Mouse (Mus musculus) layer of hippocampus, adult 8-10 months (tissue): ENCODE measurements around the gene Mgme1. TPM values are rescaled to one million over a fixed set of nuclear protein-coding genes. Genes with fewer than 3 reads are reported as not detected.

ENCODE experiments used
- DNase-seq, 2 experiments: peaks; one replicate each; pipeline ENCODE4 v3.0.0; 2022; ENCODE audit warnings: low spot score in 2 of 2
- total RNA-seq, 4 experiments: library from RNA; stranded (reverse); gene quantifications; 2 replicates each; pipeline ENCODE4 v1.2.4; 2022

Mgme1 gene
- total RNA-seq, 4 experiments from 2014 or later = 4.7 to 6.8 (median 5.5) TPM

DNA sequence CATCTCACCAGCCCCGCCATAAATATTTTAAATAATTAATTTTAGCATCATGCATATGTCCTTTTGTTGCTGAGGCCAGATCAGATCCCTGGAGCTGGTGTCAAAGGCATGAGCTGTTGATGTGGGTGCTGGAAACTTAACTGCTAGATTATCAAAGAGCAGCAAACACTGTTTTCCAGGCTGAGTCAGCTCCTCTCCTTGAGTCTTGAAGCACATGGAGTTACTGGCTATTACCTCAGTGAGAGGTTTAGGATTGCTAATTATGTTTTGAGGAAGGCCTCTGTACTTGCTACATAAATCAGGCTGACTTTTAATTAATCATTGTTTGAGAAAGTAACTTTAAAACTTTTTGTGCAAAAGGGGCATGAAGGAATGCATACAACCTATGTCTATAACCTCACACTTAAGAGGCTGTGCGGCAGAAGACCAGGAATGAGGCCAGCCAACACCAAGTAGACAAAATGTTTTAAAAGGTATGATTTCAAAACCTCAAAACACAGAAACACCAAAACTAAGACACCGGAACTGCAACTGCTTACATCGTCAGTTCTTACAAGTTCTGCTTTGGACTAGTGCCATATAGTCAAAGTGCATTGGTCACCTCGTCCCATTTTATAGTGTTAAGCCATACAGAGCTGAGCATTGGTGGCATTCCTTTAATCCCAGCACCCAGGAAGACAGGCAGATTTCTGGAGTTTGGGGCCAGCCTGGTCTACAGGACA lies 5.9 kb upstream of the Mgme1 start:
- DNase-seq = no peak

DNA sequence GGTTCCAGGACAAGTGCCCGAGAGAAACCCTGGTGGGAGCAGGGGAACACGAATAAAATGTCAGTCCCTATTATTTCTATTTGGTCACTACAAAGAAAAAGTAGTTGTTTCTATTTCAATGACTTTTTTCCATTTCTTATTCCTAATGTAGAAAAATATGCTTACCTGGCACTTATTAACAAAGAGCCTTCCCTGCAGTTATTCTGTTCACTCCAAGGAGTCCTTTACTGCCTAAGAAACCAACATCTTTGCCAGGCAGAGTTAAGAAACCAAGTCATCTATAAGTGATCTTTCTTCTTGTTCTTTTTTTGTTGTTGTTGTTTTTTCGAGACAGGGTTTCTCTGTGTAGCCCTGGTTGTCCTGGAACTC lies 5.4 kb upstream of the Mgme1 start:
- DNase-seq = no peak

DNA sequence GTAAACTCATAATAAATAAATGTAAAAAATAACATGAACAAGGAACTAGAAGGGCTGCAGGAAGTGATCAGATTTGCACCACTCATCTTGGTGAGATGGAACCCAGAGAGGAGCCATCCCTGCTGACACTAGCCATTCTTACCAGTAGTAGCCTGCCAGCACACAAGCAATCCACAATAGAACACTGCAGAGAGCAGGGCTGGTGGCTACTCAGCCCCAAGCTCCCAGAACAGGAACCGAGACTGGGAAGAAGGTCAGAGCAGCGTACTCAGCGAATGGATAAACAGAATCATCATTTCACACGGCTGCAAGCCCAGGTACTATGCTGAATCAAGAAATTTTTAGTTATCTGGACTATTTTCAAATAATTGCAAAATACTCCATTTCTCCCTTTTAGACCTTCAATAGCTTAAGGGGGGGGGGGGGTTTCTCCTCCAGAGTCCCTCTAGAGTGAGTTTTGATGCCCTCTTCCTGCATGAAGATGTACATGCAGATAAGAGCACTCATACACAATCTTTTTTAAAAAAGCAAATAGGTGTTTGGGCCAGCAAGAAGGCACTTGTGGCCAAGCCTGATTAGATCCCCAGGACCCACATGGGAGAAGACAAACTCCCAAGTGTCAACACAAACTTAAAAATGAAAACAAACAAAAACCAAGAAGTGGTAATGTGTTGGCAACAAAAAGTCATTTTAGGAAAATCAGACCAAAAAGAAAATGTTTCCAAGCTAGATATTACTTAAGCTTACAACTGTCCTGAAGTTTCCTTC lies 4.4 kb upstream of the Mgme1 start:
- no peak for DNase-seq

DNA sequence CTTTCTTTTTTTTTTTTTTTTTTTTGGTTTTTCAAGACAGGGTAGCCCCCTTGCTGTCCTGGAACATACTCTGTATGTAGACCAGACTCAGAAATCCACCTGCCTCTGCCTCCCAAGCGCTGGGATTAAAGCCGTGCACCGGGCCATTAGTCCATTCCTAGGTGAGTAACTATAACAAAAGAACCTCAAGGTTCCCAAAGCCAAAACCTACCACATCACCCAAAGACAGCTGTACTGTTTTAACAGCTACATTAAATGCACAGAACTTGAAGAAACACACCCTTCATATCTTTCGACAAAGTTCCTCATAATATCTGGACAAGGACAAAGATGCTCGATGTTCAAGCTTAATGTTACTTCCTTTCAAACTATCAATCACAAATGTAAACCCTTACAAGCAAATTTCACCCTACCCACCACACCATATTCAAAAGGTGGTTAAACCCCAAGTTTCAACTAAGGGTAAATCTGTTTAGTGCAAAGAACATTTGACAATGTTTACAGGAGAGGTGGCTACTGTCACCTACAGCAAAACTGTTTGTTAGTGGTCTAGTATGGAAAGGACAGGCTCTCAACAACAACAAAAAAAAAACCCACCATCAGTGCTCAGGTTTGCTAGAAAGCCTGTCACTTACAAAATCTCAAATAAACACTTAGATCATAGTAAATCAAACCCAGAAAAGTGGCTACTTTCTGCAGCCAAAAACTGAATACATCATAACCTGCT lies 3.3 kb upstream of the Mgme1 start:
- no peak for DNase-seq

DNA sequence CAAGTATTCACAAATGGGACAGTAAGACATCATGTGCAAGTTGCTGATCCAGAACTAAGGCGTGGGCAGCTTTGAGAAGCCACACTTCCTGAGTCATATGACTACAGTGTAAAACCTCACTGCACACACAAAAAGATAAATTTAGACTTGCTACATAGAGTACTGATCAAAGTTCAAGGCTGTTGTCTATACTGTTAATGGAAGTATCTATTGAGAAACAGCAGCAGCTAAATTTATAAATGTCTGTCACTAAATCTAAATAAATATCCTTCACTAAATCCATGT lies 2.8 kb upstream of the Mgme1 start:
- no peak for DNase-seq

DNA sequence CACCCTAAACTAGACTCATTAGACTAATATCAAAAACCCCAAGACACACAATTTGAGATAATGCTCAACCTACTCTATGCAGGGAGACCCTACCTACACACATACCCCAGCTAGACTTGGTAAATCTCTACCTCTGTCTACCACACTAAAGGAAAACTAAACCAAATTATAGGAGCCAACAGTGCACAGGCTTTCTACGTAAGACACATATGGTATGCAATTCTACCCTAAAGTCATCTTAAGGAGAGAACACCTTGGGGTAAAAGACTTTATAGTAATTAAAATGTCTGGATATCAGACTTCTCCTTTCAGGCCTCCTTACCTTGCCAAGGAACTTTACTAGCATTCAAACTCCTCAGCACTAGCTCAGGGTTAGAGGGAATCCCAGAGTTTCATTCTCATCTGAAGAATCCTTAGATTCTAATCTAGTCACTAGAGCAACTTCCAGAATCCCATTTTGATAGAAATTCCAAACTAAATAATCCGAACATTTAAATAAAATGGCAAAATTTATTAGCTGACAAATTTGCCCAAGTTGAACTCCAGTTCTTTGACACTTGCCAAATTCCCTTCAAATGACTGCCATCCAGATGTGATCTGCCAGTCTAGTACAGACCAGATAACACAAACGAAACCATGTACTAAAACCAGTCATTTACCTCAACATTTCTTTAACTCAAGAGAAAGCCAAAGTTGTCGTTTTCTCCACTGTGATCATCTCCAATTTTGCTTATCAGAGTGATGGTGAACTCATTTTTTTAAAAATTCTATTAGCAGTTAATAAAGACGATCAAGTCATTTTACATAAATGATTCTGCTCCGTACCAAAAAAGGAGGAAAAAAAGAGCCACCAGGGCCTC lies 1.8 kb upstream of the Mgme1 start:
- DNase-seq = no peak

DNA sequence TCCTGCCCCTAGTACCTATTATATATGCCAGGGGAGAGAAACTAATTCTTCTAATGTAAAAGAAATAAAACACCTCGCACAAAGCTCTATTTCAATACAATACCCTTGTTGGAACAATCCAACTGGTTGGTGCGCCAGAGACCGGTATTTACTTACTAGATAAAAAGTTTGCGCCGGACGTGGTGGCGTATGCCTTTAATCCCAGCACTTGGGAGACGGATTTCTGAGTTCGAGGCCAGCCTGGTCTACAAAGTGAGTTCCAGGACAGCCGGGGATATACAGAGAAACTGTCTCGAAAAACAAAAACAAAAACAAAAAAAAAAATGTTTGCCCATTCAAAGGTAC lies 1.2 kb upstream of the Mgme1 start:
- no peak for DNase-seq

DNA sequence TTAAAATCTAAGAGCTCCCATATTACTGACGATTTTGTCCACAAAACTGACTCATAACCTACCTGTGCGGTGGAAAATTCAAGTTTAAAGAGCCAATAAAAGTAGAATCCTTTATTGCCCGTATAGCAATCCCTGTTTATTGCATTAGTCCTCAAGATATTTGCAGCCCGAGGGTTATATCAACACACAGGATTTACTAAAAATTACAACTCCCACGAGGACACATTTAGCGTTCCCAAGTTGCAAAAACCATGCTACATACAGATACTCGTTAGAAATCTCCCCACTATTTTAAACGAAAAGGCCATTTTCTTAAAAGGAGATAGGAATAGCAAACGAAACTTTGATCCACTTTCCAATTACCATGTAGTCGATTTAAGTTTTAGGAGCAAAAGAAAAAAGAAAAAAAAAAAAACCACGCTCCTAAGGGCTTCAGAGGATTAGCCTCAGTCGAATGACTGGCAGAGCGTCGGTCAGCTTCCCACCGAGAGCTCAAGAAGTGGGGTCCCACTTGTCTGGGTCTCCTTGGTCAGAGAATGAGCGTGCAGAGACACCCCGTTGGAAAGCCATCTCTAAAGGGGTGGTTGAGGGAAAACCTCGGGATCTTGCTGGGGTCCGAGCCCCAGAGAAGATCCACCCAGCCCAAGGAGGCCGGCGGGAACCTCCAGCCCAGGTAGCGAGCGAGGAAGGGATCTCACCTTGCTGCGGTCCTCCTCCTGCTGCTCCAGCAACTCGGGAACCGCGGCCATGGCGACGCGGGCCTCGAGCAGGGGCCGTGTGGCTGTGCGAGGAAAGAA lies 586 bp upstream of the Mgme1 start:
- no peak for DNase-seq

DNA sequence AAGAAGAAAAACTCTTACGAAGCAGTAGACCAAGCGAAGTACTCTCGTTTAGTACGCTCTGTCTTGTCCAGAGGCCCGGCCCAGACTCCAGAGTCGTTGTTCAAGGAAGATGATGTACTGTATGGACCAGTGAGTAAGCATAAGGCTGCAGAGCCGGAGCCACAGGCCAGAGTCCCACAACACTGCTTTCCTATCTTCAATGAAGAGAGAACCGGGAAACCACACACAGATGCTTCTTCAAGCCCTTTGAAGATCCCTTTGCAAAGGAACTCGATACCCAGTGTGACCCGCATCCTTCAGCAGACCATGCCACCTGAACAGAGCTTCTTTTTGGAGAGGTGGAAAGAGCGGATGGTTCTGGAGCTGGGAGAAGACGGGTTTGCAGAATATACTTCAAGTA lies 1.6 kb downstream of the Mgme1 start:
- no peak for DNase-seq

DNA sequence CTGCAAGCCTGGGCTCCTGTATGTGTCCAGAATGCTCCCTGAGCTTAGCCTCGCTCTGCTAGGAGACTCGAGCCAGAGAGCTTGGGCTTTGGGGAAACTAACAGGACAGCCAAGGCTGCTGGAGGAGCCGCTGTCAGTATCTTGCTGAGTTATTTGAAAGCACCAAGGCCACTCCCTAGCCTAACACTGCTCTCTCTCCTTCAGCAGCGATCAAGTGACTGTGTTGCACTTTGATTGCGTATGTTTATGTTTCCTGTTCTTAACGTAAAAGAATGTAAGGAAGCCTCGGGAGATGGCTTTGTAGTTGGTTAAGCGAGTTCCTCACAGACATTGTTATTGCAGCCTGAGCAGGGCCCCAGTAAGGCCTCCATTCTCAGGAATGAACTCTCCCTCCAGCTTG lies 4.3 kb downstream of the Mgme1 start:
- no peak for DNase-seq

DNA sequence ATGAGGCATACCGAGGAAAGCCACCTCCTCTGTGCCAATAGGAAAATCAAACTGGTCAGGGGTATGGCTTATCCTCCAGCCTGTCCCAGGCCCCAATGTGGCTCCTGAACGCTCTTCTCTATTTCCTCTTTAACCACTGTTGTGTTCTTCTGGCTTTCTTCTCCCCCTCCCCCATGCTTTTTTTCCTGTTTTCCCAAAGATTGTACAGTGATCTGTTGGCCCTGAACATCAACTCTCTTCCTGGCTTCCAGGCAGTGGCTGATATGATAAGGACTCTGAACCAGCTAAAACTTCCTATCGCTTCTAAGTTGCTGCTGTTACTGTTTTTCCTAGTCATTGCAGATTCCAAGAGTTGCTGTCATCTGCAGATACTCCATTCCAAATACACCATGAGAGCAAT lies 6.4 kb downstream of the Mgme1 start:
- no peak for DNase-seq

DNA sequence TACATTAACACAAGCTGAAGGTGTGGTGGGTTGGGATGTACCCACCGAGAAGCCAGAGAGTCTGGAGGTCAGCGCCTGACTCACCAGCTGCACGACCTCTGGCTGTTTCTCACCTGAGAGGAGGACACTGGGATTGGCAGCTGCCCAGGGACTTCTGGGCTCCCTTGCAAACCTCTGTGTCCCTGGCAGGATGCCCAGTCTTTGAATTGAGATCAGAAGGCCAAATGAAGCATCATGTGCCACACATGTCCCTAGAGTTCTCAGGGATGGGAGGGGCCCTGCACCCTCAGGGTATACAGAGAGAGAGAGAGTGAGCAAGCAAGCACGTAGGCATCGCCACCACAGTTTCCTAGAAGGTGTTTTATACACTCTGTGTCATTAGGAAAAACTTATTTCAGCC lies 9.3 kb downstream of the Mgme1 start:
- DNase-seq = no peak

DNA sequence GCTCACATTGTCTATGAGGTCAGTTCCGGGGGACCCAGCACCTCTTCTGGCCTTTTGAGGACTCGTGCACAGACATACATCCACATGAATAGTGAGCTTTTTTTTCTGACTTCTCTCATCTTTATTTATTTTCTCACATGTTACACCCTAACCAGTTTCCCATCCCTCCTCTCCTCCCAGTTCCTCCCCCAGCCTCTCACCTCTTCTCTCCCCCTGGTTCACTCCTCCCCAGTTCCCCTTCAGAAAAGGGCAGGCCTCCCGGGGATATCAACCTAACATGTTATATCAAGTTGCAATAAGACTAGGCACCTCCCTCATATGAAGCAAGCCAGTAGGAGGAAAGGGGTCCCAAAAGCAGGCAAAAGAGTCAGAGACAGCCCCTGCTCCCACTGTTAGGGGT lies 10.1 kb downstream of the Mgme1 start:
- DNase-seq = no peak

DNA sequence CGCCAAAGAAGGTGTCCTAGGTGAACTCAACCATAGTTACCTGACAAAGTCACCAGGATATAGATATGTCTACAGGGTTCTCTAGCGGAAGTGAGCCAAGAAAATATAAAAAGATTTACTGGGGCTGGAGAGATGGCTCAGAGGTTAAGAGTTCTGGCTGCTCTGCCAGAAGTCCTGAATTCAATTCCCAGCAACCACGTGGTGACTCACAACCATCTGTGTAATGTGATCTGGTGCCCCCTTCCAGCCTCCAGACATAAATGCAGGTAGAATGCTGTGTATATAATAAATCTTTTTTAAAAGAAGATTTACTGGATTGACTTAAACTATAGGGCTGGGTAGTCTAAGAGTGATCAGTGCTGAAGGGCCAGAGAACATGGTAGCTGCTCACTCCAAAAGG lies 11.0 kb downstream of the Mgme1 start:
- DNase-seq = no peak

DNA sequence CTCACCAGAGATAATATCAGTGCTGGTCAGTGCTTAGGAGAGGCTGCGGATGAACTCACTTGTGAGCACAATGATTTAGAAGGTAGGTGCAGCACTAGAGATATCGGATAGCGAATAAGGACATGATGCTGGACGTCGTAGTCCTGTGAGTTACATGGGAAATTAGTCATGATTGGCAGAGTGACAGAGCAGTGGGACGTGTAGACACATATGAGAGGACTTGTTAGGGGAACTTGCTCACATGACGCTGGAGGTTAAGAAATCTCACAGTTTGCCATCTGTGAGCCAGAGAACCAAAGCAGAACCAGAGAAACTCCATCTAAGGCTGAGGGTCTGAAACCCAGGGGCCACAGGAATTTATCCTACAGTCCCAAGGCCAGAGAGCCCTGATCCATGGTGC lies 19.9 kb downstream of the Mgme1 start:
- DNase-seq = no peak

DNA sequence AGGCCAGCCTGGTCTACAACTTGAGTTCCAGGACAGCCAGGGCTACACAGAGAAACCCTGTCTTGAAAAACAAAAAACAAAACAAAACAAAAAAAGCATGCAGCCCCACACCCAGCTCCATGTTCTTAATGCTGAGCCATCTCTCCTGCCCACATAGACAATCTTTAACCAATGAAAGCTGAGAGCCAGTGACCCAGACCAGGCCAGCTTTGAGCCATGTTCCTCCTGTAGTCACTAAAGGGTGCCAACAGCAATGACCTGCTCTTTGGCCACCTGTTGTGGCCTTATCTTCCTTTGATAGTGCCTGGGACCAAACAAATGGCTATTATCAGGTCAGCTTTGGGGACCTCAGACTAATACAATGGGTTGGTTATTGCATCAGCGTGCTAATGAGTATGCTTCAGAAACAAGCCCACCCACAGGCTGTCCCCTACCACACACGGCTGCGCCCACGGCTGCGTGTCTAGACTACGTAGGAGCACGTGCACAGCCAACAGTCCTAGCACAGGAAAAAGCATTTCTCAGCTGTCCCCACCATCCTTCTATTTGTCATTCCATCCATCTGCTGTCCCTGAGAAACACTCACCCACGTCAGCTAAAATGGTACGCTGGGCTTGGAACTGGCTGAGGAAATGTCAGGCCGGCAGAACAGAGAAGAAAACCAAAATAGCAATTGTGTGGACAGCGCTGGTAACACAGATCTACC lies 21.3 kb downstream of the Mgme1 start:
- peak; percentile 67 to 77 for DNase-seq

DNA sequence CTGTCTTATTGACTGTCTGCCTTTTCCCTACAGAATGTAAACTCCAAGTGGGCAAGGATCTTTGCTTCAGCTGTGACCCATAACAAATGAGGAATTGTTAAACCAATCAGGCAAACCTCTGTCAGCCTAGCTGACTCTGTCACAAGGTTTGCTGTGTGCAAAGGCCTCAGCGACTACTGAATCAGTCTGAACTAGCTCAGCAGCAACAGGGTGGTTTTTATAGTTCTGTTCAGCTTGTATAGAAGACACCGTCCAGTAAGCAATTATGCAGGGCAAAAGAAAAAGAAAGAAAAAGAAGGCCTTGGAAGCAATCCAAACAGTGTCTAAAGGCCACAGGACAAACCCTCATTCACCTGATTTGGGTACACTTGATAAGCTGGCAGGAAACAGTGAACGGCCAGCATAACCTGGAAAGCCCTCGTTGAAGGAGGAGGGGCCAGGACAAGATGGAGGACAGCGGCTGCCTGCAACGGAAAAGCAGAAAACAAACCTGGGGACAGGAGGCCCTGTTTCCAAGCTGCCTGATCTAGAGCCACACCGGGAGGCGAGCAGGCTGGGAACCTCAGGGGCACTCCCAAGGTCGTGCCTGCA lies 24.8 kb downstream of the Mgme1 start:
- no peak for DNase-seq

DNA sequence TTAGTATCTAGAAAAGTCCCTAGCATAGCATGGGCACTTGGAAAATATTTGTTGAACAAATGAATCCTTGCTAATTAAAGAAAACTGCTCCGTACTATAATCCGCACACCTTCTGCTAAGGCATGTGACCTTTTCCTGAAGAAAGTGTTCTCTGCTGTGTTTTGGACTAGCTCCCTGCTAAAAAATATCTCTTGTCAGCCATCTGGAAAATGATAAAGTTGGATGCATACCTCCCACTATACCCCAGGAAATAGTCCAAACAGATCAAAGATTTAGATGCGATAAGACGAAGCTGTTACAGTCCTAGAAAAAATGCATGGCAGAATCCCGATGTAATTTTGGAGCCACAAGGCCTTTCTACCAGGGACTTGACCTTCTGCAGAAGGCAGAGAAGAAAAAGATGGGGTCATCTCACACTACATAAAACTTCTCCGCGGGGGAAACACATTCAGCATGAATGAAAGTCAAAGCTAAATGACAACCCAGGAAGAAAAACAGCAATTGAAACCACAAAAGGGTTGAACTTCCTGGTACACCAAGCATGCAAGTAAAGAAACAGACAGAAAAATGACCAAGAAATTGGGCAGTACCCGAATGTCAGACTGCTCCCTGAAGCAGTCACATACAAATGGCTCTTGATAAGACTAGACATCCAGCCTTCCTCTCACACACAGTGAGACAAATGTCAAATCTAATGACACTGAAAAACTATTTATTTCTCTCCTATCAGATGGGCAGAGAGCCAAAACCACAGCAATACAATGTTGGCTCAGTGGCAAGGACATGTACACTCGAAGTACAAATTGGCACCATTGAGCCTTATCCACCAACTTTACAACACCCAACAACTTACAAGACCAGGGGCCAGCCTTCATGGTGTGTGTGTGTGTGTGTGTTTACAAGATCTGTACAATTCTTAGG lies 29.5 kb downstream of the Mgme1 start:
- DNase-seq = no peak

DNA sequence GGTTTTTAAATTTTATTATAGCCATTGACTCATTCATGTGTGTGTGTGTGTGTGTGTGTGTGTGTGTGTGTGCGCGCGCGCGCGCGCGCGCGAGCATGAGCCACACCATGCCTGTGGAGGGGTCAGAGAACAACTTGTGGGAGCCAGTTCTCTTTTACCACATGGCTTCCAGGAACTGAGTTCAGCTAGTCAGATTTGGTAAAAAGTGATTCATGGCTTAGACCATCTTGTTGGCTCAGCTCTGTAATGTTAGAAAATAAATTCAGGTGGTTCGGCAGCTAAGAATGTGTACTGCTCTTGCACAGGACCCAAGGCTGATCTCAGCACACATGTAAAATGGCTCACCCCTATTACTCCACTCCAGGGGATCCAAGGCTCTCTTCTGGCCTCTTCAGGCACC lies 30.6 kb downstream of the Mgme1 start:
- DNase-seq = no peak
